Mouse (Mus musculus) right cerebral cortex, postnatal 36 days (tissue): ENCODE data around the gene Ncoa7.
"Not testable (repeated sequence)": the region's sequence is repeated elsewhere in the genome, so short reads cannot be mapped to it uniquely, and the experiment has no call there.

Experiments
- DNase-seq, 2 experiments: peaks; one replicate each; pipeline ENCODE4 v3.0.0; 2022; ENCODE audit warnings: low spot score in 2 of 2, mixed read lengths in 1 of 2

Ncoa7 gene

DNA sequence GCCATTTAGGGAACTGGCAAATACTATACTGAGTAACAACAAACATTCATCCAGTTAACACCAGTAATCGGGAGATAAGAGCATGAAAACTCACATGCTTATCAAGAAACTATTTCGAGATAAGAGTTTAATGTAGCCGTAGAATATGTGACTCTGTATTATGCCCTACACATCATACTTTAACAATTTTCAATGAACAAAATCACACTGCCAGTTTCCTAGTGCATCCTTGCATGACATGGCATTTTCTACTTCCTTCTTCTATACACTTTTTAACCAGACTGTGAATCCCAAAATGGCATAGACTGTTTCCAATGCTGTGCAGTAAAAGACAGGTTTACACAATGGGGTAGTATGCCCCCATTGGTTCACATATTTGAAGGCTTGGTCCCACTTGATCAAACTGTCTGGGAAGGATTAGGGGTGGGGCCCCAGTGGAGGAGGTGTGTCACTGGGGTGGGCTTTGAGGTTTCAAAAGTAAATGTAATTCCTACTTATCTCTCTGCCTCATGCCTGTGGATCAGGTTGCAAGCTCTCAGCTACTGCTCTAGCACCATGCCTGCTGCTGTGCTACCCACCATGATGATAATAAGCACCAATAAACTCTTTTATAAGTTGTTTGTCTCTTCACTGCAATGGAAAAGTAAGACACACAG, 15.3 kb downstream of the Ncoa7 start:
- DNase-seq, result no peak

DNA sequence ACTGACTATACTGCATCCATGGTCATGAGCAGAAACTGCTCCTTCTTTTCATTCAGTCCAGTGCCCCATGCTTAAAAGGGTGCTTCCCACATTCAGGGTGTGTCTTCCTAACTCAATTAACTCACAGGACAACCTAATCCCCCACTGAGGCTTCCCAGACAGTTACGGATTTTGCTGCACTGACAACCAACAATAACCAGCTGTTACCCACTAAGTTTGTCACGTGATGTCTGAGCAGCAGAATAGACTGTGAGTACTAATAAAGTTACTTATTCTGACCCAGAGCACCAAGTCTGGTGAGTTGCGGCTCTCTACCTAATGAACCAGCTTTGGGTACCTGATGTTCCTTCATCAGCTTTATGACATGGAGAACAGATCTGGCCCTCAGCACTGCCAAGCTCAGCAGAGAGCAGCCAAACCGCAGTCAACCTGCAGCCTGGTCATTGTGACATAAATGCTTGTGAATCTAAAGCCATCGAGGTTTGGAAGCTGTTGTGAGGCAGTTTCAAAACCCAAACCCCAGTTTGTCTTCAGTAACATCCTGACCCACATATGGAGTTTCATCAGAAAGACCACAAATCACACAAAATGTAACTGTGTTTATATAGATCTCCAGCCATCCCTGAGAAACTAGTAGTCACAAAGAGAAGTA, 16.9 kb downstream of the Ncoa7 start:
- DNase-seq, result no peak

- not testable (repeated sequence) for DNase-seq
Measured at GRCm38 (mm10) chr10:30780921-30781320, 22.2 kb downstream of the Ncoa7 start.

DNA sequence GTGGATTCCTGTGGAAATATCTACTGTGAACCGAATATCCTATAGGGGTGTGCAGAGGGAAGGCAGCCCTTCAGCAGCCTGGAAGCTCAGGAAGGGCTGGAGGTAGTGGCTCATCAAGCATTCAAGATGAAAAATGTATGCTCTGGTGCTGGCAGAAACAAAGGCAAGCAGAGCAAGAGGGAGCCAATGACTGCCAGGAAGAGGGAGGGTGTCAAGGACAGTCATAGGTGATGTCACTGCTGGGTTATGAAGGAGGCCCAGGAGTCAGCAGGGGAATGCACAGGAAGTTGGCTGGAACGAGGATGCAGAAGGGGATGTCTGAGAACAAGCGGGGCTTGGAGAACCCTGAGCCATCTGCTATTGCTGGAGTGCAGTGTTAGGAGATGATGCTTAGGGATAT, 24.9 kb downstream of the Ncoa7 start:
- no peak for DNase-seq

DNA sequence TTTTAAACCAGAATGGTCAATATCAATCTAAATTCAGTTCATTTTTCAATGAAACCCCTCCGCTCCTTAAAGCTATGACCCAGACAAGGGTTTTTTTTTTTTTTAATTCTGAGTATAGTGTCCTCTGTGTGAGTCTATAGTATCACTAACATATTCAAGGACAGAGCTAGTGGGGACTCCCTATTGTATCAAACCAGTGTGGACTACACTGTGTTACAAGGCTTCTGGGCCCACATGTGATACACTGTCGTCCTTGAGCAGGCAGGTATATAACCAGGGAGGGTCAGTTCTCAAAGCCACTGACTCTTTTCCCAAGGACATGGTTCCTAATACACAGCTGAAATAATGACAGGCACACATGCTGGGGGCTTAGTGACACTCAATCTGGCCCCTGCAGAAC, 27.1 kb downstream of the Ncoa7 start:
- no peak for DNase-seq

- DNase-seq, result no peak
Measured at GRCm38 (mm10) chr10:30775568-30775967, 27.6 kb downstream of the Ncoa7 start.

- DNase-seq, result no peak
Measured at GRCm38 (mm10) chr10:30774396-30774795, 28.7 kb downstream of the Ncoa7 start.

- no peak for DNase-seq
Measured at GRCm38 (mm10) chr10:30773181-30773580, 29.9 kb downstream of the Ncoa7 start.

DNA sequence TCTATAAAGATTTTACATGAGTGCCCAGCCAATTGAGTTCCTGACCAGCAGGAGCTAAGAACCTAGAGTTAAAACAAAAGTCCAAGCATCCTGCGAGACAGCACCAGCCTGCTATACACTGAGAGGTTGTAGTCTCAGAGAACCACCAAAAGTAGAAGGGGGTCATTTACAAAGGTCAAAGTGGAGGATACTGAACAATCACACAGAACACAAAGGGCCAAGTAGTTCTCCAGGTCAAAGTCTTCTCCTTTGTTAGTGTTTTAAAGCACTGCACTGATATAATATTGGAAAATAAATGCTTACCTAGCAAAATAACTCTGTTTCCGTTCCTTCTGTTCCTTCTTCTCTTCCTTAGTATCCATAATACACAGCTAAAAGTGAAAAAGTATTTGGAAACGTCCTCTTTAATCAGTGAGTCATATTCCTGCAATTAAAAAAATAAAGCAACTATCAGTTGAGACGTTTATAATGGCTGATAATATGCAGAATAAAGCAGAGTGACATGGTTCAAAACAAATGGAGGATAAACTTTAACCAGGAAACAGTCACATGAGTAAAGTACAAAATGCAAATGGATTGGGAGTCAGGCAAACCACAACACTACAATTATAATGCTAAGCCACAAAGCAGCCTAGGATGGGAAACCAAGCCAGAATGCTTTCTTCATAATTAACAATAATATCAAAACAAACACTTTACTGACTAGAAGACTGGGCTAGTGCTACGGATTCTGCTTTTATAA, 31.5 kb downstream of the Ncoa7 start:
- DNase-seq, result no peak

DNA sequence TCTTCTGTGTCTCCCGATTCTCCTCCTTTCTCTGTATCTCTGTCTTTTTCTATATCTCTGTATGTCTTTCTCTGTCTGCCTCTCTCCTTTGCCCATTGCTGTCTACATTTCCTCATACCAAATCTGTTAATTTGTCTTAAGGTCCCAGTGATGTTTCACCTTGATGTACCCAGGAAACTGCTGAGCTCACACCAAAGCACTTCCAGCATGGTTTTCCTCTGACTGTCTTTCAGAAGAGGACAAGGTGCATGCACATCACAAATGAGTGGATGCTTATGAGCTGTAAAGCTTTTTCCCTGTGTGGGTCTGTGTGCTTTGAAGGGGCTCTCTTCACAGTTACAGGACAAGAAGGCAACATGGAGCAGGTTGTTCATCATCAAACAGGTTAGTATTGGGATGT, 34.3 kb downstream of the Ncoa7 start:
- DNase-seq, result no peak

GRCm38 (mm10) chr10:30768250-30768649, 34.9 kb downstream of the Ncoa7 start:
- DNase-seq, result no peak

GRCm38 (mm10) chr10:30763179-30763770, 39.9 kb downstream of the Ncoa7 start:
- no peak for DNase-seq

DNA sequence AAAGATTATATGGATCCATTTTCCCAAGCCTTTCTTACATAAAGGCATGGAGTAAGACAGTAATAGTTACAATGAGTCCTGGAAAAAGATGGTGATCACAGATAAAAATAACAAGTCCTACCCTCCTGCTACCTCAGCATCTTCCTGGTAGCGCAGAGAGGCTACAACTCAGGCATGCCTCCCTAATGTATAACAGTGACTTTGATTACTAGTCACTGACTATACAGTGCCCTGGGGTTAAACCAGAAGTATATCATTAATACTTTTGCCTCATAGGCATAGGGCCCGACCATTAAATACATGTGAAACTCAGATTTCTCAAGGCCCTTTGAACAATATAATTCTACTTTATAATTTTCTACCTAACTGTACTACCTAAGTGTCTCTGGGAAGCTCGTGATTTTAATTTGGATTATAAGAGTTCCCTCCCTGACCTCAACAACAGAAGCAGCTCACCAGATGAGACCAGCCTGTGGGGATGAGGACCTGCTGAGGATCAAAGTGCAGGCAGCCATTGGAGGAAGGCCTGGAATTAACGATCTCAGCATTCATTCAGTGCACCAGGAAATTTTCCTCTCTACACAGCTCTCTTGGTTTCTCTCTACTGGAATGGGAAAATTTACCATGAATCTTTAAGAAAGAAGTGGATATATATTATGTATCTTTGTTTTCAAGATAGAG, 40.7 kb downstream of the Ncoa7 start:
- DNase-seq, result no peak

DNA sequence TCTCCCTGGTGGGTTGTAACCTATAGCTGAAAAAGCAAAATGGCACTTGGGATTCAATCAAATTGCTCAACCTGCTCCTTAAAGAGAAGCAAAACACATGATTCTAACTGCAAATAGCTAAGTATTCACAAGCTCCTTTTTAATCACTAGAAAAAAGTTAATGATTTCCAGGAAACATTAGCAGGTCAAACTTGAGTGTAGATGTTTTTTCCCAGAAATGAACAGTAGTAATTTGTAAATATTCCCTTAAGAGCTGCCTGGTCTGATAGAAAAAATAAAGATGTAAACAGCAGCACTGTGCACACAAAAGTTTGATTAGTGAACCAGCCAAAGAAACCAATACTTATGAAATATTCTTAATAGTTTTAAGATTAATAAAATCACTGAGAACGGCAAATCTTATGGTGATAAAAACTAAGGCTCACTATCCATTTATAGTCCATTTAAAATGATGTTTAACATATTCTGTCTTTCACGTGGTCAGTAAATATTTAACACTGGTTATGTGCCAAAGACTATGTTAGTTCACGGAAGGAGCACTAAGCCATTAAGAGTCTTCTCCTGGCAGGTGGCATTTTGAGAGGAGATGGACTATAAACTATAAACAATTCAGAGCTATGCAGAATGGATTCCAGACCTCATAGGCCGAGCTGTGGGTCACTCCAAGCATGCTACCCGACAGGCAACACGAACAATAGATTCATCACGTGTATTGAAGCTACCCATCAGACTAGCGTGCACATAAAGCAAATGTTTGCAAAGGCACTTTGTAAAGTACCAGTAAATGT, 43.6 kb downstream of the Ncoa7 start:
- no peak for DNase-seq

DNA sequence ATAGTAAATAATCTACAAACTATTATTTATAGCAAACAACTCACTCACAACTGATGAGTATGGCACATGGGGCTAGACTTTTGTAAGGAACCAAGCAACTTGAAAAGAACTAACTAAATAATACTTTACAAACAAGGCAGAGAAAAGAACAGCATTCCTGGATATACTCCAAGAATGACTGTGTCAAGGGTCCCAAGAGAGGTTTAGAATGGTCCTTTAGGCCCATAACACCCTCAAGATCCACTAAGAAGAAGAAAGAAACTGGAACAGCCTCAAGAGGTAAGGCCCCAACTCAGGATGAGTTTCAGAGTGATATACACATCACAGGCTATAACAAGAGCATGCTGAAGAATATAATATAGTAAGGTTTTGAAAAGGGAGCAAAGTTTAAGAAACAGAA, 47.1 kb downstream of the Ncoa7 start:
- no peak for DNase-seq

GRCm38 (mm10) chr10:30754825-30755457, 48.2 kb downstream of the Ncoa7 start:
- DNase-seq, result no peak

DNA sequence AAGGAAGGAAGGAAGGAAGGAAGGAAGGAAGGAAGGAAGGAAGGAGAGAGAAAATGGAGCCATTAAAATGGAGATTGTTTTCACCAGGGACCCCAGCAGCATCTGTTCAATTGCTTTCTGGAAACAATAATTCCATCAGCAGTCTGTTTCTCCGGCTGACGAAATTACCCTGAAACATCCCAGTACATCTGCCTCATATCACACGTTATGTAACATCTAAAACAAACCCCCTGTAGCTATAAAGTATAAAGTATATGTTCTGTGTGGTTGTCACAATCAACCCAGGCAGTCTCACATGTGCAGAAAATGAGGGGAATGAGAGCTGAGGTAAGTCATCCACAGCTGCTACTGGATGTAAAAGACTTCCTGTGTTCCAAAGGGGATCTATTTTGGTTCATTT, 49.0 kb downstream of the Ncoa7 start:
- DNase-seq, result no peak

GRCm38 (mm10) chr10:30752485-30752884, 50.6 kb downstream of the Ncoa7 start:
- no peak for DNase-seq

- DNase-seq, result no peak
Measured at GRCm38 (mm10) chr10:30751586-30751985, 51.5 kb downstream of the Ncoa7 start.

DNA sequence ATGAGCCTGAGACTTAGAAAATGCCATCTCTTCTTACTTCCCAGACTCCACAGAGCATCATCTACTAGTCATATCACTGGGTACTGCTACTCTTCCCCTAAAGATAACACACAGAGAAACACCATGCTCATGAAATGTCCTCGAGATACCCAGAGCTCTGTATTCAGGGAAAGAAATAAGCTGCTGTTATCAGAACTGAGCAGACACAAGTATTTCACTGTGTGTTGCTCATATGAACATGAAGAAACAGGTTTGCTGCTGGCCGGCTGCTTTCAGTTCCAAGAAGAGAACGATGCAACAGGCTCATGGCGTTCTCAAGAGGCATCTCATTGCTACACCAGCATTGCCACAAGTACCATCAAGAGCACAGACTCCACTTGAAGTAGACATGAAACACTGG, 53.3 kb downstream of the Ncoa7 start:
- no peak for DNase-seq
